9 mouse cellular contexts compared by ENCODE assay signal in genomic region chr19:53362967-53363366, GRCm38 (mm10). TPM values are rescaled to one million over a fixed set of nuclear protein-coding genes. Genes with fewer than 3 reads are reported as not detected.
A peak's percentile ranks its signal among the peaks of the same experiment; 100 is the strongest.
DNase-seq lines count a peak whose midpoint lies in the region; ATAC-seq and TF ChIP-seq lines count a peak whose summit lies in the region.
"Had no signal": no experiment of that assay in that cellular context is flagged by ENCODE, and none has a peak within 500 bp of the region (broad histone marks: within the 10 kb centered on the region; RNA-seq: fewer than 3 reads in every experiment).

No protein-coding gene starts in this region.

- H3K4me1 ChIP-seq in lung, adult 2 months (ENCODE audit: control insufficient read depth, insufficient read depth, low read length), result peaks cover 7% of the 10 kb centered on the region

- peak; percentile 78 for ATAC-seq in monocyte, adult 5-6 weeks (replicated peaks; ENCODE audit: insufficient number of reproducible peaks, low FRiP score, low TSS enrichment, poor library complexity, severe bottlenecking)

- no peak for TF ChIP-seq POLR2A in lung, adult 2 months (IDR thresholded peaks at IDR 0.05; ENCODE audit: borderline replicate concordance, extremely low read depth, low read depth, low read length)

- DNase-seq in adrenal gland, postnatal 14 days, result peak; percentile 59
- no peak for DNase-seq in adrenal gland, adult 2 months
- no peak for DNase-seq in lung, adult 2 months
- DNase-seq in lung, postnatal 25 days (ENCODE audit: low spot score), result no peak
- DNase-seq in cerebellum, postnatal 10 days, result peak; percentile 78 to 85
- DNase-seq in layer of hippocampus, adult 9-10 months (ENCODE audit: low spot score), result no peak
- no peak for DNase-seq in frontal cortex, postnatal 25 days (ENCODE audit: low spot score in 2 of 2)

- peak; percentile 30; the same call in 1 of the 2 replicates for TF ChIP-seq CTCF in lung, adult 2 months (IDR thresholded peaks at IDR 0.05; ENCODE audit: insufficient read depth, low read length)

- WGBS in lung, adult 2 months, result 48% methylated on average over 2 of the region's 2 CpGs

- no peak overlapping the region for H3K4me3 ChIP-seq in lung, adult 2 months (replicated peaks; ENCODE audit: extremely low read depth, low read depth, low read length)

RNA-seq across cellular contexts. Expression of gene Gm10197, which starts 8.6 kb away (rescaled TPM):
- not detected in 2 replicates for total RNA-seq in adrenal gland, postnatal 14 days (2021)
- total RNA-seq in adrenal gland, adult 2 months (2021), result not detected
- not detected in 2 replicates for polyA plus RNA-seq in adrenal gland, adult 2 months (2012; rRNA removed)
- polyA plus RNA-seq in lung, adult 2 months (2012; rRNA removed), result not detected in 2 replicates
- total RNA-seq in monocyte, adult 5-6 weeks (2017), result not detected in 3 replicates
- polyA plus RNA-seq: neural tube, embryonic 11.5 days had no signal

RNA-seq across cellular contexts. Expression of gene Smndc1, which starts 27.4 kb away (rescaled TPM):
- 43.0 and 44.7 TPM in 2 replicates for total RNA-seq in adrenal gland, postnatal 14 days (2021)
- total RNA-seq in adrenal gland, adult 2 months (2021), result 10 to 100 TPM; 38.1 to 48.6 TPM
- polyA plus RNA-seq in adrenal gland, adult 2 months (2012; rRNA removed), result 1.2 TPM in 2 replicates
- polyA plus RNA-seq in lung, adult 2 months (2012; rRNA removed), result 3.9 and 6.2 TPM in 2 replicates
- 62.7 to 74.2 TPM (median 74.1 TPM) in 3 replicates for total RNA-seq in monocyte, adult 5-6 weeks (2017)

RNA-seq across cellular contexts. Expression of gene Mxi1, which starts 52.6 kb away (rescaled TPM):
- total RNA-seq in adrenal gland, postnatal 14 days (2021), result 27.3 and 31.0 TPM in 2 replicates
- 10 to 100 TPM; 29.6 to 31.1 TPM for total RNA-seq in adrenal gland, adult 2 months (2021)
- polyA plus RNA-seq in adrenal gland, adult 2 months (2012; rRNA removed), result 15.6 and 17.2 TPM in 2 replicates
- polyA plus RNA-seq in lung, adult 2 months (2012; rRNA removed), result 17.0 and 21.5 TPM in 2 replicates
- total RNA-seq in monocyte, adult 5-6 weeks (2017), result 87.9 to 137 TPM (median 113 TPM) in 3 replicates

Comparison
In these comparisons a context has a peak if more than half of its experiments do, and no peak if none do; other contexts are left out.
1. DNase-seq: peak in adrenal gland, postnatal 14 days (single experiment) and cerebellum, postnatal 10 days (2 of 2); none in adrenal gland, adult 2 months (single experiment), lung, adult 2 months (single experiment), lung, postnatal 25 days (single experiment), layer of hippocampus, adult 9-10 months (single experiment) and frontal cortex, postnatal 25 days (0 of 2).